Mouse (Mus musculus): ENCODE data around the gene 4933415F23Rik.

DNA sequence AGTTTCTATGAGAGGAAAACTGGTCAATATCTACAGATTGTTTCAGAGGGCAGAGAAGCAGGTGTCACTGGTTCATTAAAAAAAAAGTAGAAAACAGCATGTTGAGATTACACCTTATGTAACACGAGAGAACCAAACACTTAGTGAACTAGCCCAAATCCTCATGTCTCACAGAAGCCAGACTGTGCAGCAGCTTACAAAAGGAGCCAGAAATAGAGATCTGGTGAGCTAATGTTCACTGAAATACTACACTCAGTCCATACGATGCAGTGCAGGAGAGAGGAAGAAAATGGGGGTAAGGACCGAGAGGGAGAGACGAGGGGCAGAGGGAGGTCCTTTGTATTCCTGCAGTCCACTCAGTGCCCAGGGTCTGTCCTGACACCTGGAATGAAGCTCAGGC, 17.4 kb upstream of the 4933415F23Rik start:
- TF ChIP-seq CTCF (IDR thresholded peaks at IDR 0.05; ENCODE audit: low read depth) (no peak), EP300 (IDR thresholded peaks at IDR 0.05; ENCODE audit: low read depth) (no peak)
